Mouse (Mus musculus) thymus, adult 2 months (tissue): ENCODE measurements around the gene Mc1r.

Experiments
- CTCF ChIP-seq: fragments of 200-500 bp; IDR thresholded peaks from 2 replicates; pipeline ENCODE4 v1.5.1; 2012; ENCODE audit warnings: mild to moderate bottlenecking, control low read depth, low read length, moderate library complexity, borderline replicate concordance; ENCODE audit not compliant: control insufficient read depth, poor library complexity, insufficient read depth; ENCODE audit errors: extremely low read depth
- POLR2A ChIP-seq: fragments of 200-500 bp; IDR thresholded peaks from 2 replicates; pipeline ENCODE4 v1.6.1; 2012; ENCODE audit warnings: mild to moderate bottlenecking, low read length, control low read depth, moderate library complexity; ENCODE audit not compliant: control insufficient read depth, poor library complexity, insufficient read depth; ENCODE audit errors: extremely low read depth

- no peak for TF ChIP-seq POLR2A
- TF ChIP-seq CTCF, result no peak
Observed at GRCm38 (mm10) chr8:123443576-123443921, 36.6 kb downstream of the Mc1r start.
